In genomic region chr13:90089825-90090183, GRCm38 (mm10) we compare ENCODE assay signal across 8 mouse cellular contexts. TPM values are rescaled to one million over a fixed set of nuclear protein-coding genes. Genes with fewer than 3 reads are reported as not detected.
A peak's percentile ranks its signal among the peaks of the same experiment; 100 is the strongest.
DNase-seq lines count a peak whose midpoint lies in the region; ATAC-seq and TF ChIP-seq lines count a peak whose summit lies in the region.

No protein-coding gene starts in this region.

- H3K36me3 ChIP-seq in lung, embryonic 15.5 days, result 0 out of 2 replicates have a peak, but pooled peaks cover 4% of the 10 kb centered on the region
- peaks cover 6% of the 10 kb centered on the region; the same call in 1 of the 2 replicates for H3K36me3 ChIP-seq in limb, embryonic 12.5 days

- 0% methylated on average over 26 of the region's 27 CpGs for WGBS in lung, embryonic 15.5 days
- under 1% methylated on average over 26 of the region's 27 CpGs for WGBS in limb, embryonic 12.5 days
- WGBS in olfactory bulb, adult 2 months, result under 1% methylated on average over 27 of the region's 27 CpGs

- H3K4me2 ChIP-seq in lung, embryonic 15.5 days, result peak overlapping the region; percentile 54
- peak overlapping the region; percentile 76 for H3K4me2 ChIP-seq in limb, embryonic 12.5 days

- peak overlapping the region; percentile 88 for H3K4me3 ChIP-seq in lung, embryonic 15.5 days
- peak overlapping the region; percentile 87 for H3K4me3 ChIP-seq in embryonic fibroblast, embryonic 13.5 days (ENCODE audit: insufficient read depth, low read length)
- peak overlapping the region; percentile 85 for H3K4me3 ChIP-seq in limb, embryonic 12.5 days (replicated peaks)
- peak overlapping the region; percentile 80 for H3K4me3 ChIP-seq in olfactory bulb, adult 2 months (ENCODE audit: insufficient read depth, low read depth, low read length)

- H3K4me1 ChIP-seq in lung, embryonic 15.5 days, result peaks cover 2% of the 10 kb centered on the region
- H3K4me1 ChIP-seq in embryonic fibroblast, embryonic 13.5 days (ENCODE audit: control insufficient read depth, insufficient read depth, low read length), result no peaks in the 10 kb centered on the region
- H3K4me1 ChIP-seq in limb, embryonic 12.5 days (replicated peaks), result peaks cover 3% of the 10 kb centered on the region
- H3K4me1 ChIP-seq in olfactory bulb, adult 2 months (ENCODE audit: control insufficient read depth, insufficient read depth, low read length), result no peaks in the 10 kb centered on the region

- H3K9ac ChIP-seq in lung, embryonic 15.5 days, result peak overlapping the region; percentile 89
- peak overlapping the region; percentile 87 for H3K9ac ChIP-seq in limb, embryonic 12.5 days (replicated peaks)

- no peaks in the 10 kb centered on the region for H3K9me3 ChIP-seq in lung, embryonic 15.5 days
- no peaks in the 10 kb centered on the region for H3K9me3 ChIP-seq in limb, embryonic 12.5 days

- peak; percentile 74 for ATAC-seq in lung, embryonic 15.5 days (ENCODE audit: borderline replicate concordance, extremely low read depth, low FRiP score, low TSS enrichment)
- ATAC-seq in limb, embryonic 12.5 days (ENCODE audit: insufficient number of reproducible peaks, insufficient read depth, low FRiP score, low TSS enrichment, low read depth), result peak; percentile 69; the same call in 1 of the 2 replicates

- TF ChIP-seq CTCF in embryonic fibroblast, embryonic 13.5 days (IDR thresholded peaks at IDR 0.05; ENCODE audit: borderline replicate concordance, insufficient read depth, low read length), result no peak
- TF ChIP-seq CTCF in olfactory bulb, adult 2 months (IDR thresholded peaks at IDR 0.05; ENCODE audit: insufficient read depth, low read depth, low read length), result no peak

- H3K27ac ChIP-seq in lung, embryonic 15.5 days, result peak overlapping the region; percentile 79
- H3K27ac ChIP-seq in embryonic fibroblast, embryonic 13.5 days (ENCODE audit: insufficient read depth, low read length), result peak overlapping the region; percentile 55
- H3K27ac ChIP-seq in limb, embryonic 12.5 days, result peak overlapping the region; percentile 85
- H3K27ac ChIP-seq in olfactory bulb, adult 2 months (ENCODE audit: insufficient read depth, low read depth, low read length), result no peak overlapping the region

- no peak for DNase-seq in lung, postnatal 14 days
- DNase-seq in ovary, postnatal 14 days (ENCODE audit: low spot score), result no peak
- no peak for DNase-seq in embryo, embryonic 10 days (ENCODE audit: low spot score)
- no peak for DNase-seq in thymus, postnatal 14 days

- no peaks in the 10 kb centered on the region for H3K27me3 ChIP-seq in lung, embryonic 15.5 days
- H3K27me3 ChIP-seq in limb, embryonic 12.5 days, result no peaks in the 10 kb centered on the region

- no peak for TF ChIP-seq POLR2A in embryonic fibroblast, embryonic 13.5 days (IDR thresholded peaks at IDR 0.05; ENCODE audit: low read depth, low read length)
- TF ChIP-seq POLR2A in olfactory bulb, adult 2 months (IDR thresholded peaks at IDR 0.05; ENCODE audit: insufficient read depth, low read depth, low read length), result no peak

RNA-seq across cellular contexts. Expression of gene Xrcc4, which starts 0.4 kb away (rescaled TPM):
- 12.4 and 15.5 TPM in 2 replicates for polyA plus RNA-seq in lung, embryonic 15.5 days (2015; fragmentation: Nextera tagmentation; extraction: Ambion mirVana)
- 13.7 and 17.8 TPM in 2 replicates for polyA plus RNA-seq in embryonic fibroblast, embryonic 13.5 days (2011; ENCODE audit: insufficient read length, low read depth, missing spikeins)
- polyA plus RNA-seq in limb, embryonic 12.5 days (2016; fragmentation: Nextera tagmentation; extraction: Ambion mirVana), result 11.6 and 13.0 TPM in 2 replicates
- polyA plus RNA-seq in olfactory bulb, adult 2 months (2012; ENCODE audit: insufficient read depth, insufficient read length, low replicate concordance, missing spikeins), result not detected in 2 replicates

RNA-seq across cellular contexts. Expression of gene Tmem167, which starts 0.9 kb away (rescaled TPM):
- 53.0 and 53.6 TPM in 2 replicates for polyA plus RNA-seq in lung, embryonic 15.5 days (2015; fragmentation: Nextera tagmentation; extraction: Ambion mirVana)
- 131 and 136 TPM in 2 replicates for polyA plus RNA-seq in embryonic fibroblast, embryonic 13.5 days (2011; ENCODE audit: insufficient read length, low read depth, missing spikeins)
- 73.3 and 74.7 TPM in 2 replicates for polyA plus RNA-seq in limb, embryonic 12.5 days (2016; fragmentation: Nextera tagmentation; extraction: Ambion mirVana)
- not detected in 2 replicates for polyA plus RNA-seq in olfactory bulb, adult 2 months (2012; ENCODE audit: insufficient read depth, insufficient read length, low replicate concordance, missing spikeins)

Comparison
In these comparisons a context has a peak if more than half of its experiments do, and no peak if none do; other contexts are left out.
1. RNA of gene Xrcc4, which starts 0.4 kb away (polyA plus RNA-seq): 13.7 to 17.8 TPM in embryonic fibroblast, embryonic 13.5 days, 12.4 to 15.5 TPM in lung, embryonic 15.5 days and 11.6 to 13.0 TPM in limb, embryonic 12.5 days; not detected in olfactory bulb, adult 2 months; every median in the first group is over 10 times any median in the second.
2. Peak in every context shown above with its lines, with median percentiles within 50 percentile points of each other: H3K4me3 ChIP-seq.